Mouse (Mus musculus) lung, postnatal 4 days (tissue): Measurements from ENCODE around the gene Bcl11b.
A peak's percentile ranks its signal among the peaks of the same experiment; 100 is the strongest.

Experiments
- DNase-seq, 2 experiments: peaks; one replicate each; pipeline ENCODE4 v3.0.0; 2021

Gene Bcl11b

GRCm38 (mm10) chr12:107887621-107888020 is 115.8 kb downstream of the Bcl11b start:
- peak in 1 of 2 experiments; percentile 7 for DNase-seq

GRCm38 (mm10) chr12:107884330-107885065 is 118.9 kb downstream of the Bcl11b start:
- DNase-seq: peak in 1 of 2 experiments; percentile 4

DNA sequence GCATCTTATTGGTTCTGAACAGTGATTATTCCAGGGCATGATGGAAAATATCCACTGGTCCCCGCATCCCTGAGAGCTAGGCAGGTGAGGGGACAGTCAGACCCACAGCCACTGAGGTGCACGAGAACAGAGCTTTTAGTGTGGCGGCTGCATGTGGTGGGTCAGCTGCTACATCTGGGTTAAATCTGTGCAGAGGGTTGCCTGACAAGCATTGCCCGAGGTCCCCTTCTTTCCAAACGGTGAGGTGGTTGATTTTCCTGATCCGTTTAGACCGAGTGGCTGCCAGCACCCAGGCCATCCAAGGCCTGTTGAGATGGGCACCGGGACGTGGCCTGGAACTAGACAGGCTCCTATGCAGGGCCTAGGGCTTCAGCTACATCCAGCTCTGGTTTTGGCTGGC is 121.7 kb downstream of the Bcl11b start:
- peak in 1 of 2 experiments; percentile 15 for DNase-seq

DNA sequence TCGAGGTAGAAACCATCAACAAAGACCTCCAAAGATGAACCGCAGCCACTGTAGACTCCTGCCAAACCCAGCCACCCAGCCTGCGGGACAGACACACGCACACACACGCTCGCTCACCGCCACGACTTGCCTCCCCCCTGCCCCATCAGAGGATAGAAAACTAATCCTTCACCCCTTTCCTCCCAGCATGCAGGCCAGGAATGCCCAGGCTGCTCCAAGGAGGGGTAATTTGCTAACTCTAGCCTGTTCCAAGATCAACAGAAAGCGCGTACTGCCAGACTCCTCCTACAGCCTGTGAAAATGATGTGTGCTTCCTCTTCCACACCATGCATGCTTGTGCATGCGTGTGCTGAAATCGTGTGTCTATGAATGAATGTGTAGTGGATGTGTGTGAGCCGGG is 122.7 kb downstream of the Bcl11b start:
- peak in 1 of 2 experiments; percentile 19 for DNase-seq

DNA sequence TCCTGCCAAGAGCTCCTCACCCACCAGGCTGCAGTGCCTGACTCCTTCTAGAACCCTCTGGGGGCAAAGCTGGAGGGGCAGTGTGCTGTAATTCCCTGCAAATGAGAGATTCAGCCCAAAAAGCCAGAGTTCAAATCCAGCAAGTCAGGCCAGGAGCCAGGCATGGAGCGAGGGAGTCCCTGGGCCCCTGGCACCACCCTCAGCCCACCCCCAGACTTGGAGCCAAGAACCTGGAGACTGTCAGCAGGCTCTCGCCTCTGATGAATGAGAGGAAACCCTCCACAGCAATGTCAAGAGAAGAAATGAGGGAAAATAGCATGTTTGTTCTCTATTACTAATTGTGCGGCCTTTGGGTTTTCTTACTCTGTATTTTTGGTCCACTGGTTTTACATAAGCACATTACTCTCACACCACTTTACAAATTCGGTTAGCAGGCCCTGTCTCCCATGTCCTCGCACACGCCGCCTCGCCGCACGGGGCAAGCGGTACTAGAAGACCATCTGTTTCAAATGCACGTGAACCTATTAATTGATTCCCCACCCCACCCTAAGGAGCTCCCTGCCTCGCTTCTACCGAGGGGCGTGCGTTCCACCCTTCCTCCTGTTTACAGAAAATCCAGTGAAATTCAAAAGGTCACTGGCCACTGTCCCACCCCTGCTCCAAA is 124.2 kb downstream of the Bcl11b start:
- DNase-seq: peak in 1 of 2 experiments; percentile 4

- DNase-seq: peak in 1 of 2 experiments; percentile 1
Observed at GRCm38 (mm10) chr12:107876237-107876636, 127.2 kb downstream of the Bcl11b start.

DNA sequence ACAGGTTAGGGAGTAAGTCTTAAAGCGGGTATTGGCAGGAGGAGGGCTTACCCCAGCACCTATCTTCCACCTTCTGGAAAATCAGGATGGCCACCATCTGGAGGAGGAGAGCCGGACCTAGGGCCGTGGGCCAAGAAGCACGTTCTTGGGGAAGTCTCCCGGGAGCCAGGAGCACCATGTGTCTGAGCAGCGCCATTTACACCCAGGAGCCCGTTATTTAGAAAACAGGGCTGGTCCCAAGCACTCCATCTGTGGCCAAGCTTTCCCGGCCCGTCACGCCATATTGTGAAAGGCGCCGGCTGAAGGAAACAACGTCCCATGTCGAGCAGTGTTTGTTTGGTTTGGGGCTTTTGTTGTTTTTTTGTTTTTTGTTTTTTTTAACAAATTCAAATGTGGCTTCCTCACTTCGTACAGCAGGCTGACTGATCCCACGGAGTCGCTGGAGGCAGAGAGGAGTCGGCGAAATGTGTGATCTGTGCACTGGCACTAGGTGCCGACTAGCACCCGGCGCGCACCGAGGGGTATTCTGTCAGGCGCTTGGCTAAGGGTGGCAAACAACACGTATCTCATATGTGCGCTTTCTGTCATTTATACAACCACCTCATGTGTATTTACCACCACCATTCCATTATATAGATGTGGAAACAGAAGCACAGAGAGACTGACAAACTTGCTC is 128.8 kb downstream of the Bcl11b start:
- peak in 1 of 2 experiments; percentile 14 for DNase-seq

GRCm38 (mm10) chr12:107869526-107870050 is 133.8 kb downstream of the Bcl11b start:
- DNase-seq: no peak

- DNase-seq: no peak
Observed at GRCm38 (mm10) chr12:107868291-107868690, 135.1 kb downstream of the Bcl11b start.
